Mouse (Mus musculus) c-Kit-negative CD71-positive TER-119-positive erythroid progenitor cells, embryonic 14.5 days (primary cell): ENCODE measurements around the gene Best2.

Source experiments
- DNase-seq: peaks from one replicate; pipeline ENCODE4 v3.0.0-alpha.2; 2013; ENCODE audit warnings: low read depth, low spot score

The Best2 gene

DNA sequence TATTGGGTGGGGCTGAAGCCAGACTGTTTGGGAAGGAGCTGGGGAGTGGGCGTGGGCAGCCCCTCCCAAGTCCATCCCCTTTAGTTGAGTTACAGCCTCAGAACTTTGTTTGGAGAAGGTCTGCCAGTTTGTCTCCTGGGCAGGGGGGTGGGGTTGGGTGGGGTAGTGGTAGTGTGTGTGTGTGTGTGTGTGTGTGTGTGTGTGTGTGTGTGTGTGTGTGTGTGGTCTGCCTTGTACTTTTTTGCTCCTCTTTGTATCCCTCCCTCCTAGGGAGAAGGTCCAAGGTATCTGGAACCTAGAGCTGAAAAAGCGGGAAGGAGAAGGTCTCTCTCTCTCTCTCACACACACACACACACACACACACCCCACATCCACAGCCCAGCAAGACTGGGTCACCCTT, at the start of gene Best2:
Best2 (minus strand) TSS at position 101 of the 400 bp plus-strand sequence.
- DNase-seq = no peak

DNA sequence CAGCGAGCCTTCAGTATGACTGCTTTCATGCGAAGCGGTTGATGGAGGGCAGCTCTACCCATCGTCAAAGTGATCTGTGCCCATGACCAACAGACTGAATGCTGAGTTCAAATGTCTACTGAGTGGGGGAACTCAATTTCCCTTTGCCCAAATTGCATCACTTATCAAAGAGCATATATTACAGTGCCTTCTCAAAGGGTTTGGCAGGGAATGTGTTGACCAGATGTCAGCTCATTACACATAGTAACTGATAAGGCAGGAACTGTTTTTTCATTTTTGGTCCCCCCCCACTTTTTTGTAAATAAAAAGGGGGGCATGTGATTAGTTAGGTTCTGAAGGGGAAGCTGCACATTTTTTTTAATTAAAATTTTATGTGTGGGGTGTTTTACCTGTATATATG, 48.3 kb upstream of the Best2 start:
- DNase-seq = no peak

DNA sequence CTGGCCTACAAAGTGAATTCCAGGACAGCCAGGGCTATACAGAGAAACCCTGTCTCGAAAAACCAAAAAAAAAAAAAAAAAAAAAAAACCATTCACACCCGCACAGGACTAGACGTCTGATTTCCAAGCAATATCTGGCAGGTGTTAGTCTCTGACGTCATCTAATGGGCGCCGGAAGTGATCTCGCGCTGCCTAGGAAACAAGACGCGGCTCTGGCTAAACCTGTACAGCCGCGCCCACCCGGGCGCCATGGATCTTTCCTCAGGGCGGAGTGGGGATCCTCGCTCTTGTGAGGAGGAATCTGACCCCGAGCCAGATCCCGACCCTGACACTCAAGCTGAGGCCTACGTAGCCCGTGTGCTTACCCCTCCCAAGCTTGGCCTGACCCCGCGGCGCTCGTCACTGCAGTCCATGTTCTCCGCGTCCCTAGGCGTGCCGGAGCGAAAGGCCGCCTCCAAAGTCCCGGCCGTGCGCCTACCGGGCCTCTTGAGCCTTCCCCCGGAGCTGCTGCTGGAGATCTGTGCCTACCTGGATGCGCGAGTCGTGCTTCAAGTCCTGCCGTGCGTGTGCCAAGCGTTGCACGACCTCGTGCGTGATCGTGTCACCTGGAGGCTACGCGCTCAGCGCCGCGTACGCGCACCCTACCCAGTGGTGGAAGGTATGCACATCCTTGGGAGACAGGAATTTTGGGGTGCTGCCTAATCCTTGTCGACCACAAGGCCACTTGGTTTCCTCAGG, 45.7 kb upstream of the Best2 start, which contains the start of gene Fbxw9:
Fbxw9 (plus strand) TSS at position 177 of the 738 bp plus-strand sequence.
- peak; percentile 72 for DNase-seq

DNA sequence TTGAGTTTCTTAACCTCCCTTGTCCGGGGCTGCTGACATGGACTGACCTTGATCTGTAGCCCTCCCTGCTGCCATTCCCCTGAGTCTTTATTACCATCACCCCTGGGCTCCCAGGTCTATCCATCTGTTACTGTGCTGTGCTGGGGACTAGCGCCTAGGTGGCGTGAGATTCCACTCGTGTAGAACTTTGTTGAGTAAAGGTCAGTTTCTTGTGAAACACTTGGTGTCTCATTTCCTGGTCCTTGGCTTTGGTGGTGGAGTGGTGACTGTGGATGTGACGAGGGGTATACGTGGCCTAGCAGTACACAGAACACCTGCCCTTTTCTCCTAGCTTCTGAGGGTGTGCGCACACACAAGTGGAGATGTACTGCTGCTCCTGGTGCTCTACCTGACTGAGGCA, 43.0 kb upstream of the Best2 start:
- no peak for DNase-seq

DNA sequence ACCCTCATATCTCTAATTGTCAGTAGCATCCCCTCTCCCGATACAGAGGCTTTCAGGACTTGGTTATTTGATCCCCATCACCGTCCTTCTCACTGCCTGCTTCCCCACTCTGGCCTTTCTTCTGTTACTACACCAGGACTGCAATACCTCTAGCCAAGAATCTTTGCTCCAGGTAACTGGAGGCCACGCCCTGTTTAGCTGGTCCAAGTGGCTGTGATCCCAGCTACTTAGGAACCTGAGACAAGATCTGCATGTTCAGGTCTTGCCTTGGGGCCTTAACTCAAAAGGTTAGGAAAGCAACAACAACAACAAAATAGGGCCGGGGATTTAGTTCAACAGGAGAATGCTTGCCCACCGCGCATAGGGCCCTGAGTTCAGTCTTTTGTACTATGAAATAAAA, 29.3 kb upstream of the Best2 start:
- no peak for DNase-seq

DNA sequence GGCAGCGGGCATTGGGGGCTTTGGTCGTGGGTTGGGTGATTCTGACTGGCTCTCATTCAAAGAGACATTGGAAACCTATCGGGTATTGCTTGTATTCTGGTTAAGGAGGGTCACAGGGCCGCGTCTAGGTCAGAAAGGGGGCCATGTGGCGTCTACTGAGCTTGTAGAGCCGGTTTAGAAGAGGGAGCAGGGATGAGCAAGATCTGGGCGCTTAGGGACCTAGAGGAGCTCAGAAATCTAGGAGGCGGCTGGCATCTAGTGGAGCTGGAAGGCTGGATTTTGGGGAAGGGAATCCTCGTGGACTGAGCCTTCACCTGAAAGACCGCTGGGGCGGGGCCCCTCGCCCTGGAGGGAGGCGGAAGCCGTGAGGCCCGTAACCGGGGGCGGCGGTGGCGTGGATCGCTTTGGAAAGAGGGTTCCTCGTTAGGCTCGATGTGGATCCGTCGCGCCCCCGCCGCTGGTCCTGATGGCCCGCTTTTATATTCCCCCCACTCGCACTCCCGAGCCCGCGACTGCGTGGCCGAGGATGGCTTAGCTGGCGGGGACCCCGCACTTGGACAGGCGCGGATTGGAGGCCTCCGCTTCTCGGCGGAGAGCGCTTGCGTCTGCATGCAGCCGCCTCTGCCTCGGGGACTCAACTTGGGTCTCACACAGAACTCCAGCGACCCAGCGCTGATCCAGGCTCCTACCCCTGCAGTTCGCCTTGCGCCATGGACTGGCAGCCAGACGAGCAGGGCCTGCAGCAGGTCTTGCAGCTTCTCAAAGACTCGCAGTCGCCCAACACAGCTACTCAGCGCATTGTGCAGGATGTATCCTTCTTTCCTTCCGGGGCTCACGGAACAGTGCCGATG, 23.6 kb upstream of the Best2 start:
- DNase-seq = peak; percentile 47

DNA sequence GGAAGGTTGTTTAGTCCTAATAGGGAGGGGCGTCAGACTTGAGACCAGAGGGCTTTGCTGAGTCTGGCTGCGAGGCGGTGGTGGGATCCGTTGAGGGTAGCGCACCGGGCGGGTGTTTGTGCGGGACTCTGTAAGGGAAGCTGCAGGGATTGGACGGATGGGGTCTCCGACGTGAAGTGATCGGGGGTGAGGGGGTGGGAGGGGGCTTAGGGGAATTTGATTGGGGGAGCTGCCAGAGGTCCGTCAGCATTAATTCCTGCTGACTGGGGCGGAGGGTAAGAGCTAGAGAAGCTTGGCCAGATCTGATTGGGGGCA, 23.0 kb upstream of the Best2 start:
- no peak for DNase-seq

DNA sequence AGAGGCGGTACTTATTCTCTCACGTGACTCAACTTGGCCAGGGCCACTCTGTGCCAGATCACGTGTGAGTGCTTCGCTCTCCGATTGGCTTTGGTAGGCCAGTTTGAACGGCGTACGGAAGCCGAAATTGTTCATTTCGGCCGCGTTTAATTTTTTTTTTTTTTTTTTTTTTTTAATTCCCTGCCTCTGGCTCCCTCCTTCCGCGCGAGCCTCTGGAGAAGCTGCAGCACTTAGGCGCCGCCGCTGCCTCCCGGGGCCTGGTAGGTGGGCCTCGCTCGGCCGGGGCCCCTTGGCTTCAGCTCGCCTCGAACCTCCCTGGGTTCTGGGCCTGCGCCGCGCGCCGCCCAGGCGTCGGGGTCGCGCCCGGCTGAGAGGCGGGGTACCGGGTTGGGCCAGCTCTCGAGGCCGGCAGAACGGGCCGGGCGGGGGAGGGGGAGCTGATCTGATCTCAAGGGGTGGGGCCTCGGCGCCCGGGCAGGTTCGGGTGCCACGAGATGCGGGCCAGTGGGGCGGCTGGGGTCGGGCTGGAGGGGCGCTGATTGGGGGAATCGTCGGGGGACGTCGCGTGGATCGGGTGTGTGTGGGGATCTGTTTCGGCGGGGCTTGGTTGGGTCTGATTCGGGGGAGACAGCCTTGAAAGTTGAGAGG, 22.5 kb upstream of the Best2 start, which contains the start of gene Tnpo2:
Tnpo2 (plus strand) TSS at position 198 of the 648 bp plus-strand sequence.
- DNase-seq = peak; percentile 92

DNA sequence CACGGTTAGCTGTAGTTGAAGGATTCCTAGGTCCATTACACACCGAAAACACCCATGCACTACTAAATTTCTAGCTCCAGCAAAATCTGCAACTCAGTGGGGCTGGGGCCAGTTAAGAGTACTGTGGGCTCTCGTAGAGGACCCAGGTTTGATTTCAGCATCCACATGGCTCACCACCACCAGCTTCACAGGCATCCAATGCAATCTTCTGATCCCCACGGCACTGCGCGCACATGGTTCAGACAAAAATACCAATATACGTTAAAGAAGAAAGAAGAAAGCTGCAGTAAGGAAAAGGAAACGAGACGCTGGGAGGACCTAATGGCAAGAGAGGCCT, 22.0 kb upstream of the Best2 start:
- no peak for DNase-seq

DNA sequence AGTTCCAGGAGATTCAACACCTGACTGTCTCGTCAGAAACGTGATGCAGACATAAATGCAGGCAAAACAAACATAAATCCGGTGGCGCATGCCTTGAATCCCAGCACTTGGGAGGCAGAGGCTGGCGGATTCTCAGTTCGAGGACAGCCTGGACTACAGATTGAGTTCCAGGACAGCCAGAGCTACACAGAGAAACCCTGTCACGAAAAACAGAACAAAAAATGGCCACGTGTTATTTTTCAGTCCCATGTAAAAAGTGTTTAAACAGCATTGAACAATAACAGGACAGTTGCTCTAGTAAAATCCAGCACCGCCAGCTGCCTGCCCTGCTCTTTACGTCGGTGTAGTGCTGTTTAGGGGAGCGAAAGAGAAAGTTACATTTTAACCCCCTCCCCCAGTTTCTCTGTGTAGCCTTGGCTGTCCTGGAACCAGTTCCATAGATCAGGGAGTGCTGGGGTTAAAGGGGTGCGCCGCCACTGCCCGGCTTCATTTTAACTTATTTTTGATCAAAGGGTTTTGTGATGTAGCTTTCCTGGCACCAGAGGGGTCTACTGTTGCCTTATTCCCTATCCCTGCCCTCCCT, 21.5 kb upstream of the Best2 start:
- DNase-seq = peak; percentile 19

DNA sequence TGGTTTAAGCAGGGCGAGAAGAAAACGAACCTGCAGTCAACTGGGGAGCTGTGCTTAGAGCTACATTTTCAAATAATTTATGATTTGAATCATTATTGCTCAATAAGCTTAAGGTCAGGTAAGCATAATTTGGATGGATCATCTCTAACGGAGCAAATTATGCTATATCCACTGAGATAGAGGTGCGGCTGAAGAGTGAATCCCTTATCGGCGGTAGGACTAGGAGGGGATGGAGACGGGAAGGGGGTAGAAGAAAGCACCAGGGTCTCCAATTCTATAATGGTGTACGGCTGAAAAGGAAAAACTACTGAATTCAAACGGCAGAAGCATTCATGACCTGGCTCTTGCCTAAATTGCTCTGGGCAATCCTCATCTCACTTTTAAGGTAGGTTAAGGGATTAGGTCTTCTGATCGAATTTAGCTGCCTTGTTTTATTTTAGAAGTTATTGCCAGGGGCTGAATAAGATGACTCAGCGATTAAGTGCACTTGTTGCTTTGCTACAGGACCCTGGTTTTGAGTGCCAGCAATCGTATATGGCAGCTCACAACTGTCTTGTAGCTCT, 20.9 kb upstream of the Best2 start:
- peak; percentile 22 for DNase-seq

DNA sequence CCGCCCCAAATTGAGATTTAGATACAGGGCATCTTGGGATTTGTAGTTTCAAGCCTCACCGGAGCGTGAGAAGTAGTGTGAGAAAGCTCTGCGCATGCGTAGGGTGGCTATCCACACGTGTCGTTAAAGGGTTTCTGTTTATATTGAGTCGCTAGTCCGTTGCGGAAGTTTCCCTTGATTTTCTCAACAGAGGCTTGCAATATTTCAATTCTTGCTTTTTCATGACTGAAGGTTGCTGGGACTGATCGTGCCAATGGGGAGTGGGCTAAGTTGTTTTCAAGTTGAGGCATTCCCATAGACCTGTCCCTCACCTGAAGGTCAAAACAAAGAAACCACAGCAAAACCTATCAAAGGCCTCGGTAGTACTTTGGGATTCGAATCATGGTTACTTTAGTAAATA, 20.4 kb upstream of the Best2 start:
- DNase-seq = peak; percentile 54

DNA sequence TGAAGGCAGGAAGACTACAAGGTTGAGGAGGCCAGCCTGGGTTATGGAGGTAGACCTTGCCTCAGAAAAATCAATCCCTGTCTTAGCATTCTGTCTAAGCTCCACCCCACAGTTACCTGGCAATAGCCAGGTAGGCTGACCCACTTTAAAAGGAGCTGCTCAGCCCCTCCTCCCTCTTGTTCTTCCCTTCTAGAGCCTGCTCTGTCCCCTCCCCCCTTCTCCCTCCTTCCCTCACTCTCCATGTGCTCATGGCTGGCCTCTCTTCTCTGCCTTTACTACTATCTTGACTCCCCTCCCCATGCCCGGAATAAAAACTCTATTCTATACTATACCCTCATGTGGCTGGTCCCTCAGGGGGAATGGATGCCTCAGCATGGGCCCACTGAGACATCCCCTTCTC, 19.5 kb upstream of the Best2 start:
- no peak for DNase-seq

DNA sequence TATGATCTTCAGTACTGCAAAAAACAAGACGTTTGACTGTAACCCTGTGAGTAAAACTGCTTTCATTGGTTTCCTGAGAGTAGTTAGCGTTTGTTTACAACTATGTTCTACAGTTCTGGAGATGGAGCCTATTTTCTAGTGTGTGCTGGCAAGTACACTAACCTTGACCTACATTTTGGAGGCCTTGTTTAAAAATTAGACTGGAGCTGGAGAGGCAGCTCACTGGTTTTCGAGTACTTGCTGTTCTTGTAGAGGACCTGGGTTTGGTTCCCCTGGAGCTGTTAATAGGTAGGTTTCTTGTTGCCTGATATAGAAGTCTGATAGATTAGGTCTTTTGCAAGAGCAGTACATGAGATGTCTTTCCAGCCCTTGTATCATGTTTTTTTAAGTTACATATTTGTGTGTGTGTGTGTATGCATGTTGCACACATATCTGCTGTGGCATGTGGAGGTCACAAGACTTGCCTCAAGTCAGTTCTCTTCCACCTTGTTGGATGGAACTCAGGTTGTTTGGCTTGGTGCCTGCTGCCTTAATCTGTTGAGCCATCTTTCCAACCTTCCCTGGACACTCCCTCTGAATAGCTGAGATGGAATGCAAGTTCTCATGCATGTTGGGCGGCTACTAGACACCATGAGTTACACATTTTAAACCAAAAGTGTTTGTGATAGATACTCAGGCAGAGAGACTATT, 18.4 kb upstream of the Best2 start:
- no peak for DNase-seq

DNA sequence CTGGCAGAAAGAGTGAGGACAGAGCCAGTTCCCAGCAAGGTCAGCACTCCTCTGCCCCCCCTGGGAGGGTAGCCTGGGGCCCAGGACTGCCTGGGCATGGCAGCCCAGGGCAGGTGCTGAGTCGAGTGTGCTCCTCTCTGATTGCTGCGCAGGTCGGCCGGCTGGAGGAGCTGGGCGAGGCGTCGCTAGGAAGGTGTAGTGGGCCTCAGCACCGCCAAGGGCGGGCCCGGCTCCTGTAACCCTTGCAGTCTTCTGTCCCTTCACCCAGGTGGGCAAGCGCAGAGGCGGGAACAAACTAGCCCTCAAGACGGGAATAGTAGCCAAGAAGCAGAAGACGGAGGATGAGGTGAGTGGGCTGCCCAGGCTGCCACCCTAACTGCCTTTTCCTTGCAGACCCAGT, 14.9 kb upstream of the Best2 start:
- no peak for DNase-seq

DNA sequence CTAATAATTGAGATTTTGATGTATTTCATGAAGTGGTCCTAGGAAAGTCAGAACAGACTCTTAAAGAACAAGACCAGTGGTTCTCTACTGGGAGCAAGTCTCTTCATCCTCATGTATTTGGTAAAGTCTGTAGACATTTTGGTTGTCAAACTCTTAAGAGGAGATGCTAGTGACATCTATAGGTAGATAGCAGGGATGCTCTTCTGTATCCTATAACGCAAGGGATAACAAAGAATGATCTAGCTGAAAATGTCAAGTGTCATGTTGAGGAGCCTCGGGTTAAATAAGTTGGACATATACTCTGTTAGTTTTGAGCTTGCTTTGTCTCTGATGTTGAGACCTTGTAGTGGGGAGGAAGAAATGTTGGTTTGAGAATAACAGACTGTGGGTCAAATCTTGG, 13.6 kb upstream of the Best2 start:
- DNase-seq = no peak

DNA sequence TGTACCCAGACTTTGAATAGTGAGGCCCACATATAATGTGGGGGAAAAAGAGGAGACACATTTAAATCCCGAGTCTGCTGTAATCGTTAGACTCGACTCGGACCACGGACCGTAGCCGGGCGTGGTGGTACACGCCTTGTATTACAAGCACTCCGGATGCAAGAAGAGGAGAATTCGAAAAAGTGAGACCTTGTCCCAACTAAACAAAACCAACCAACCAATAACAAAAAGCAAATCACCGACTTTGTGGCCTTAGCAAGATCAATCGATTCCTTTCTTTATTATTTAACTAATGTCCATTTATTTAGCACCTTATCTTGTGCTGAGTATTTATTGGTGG, 13.2 kb upstream of the Best2 start:
- peak; percentile 32 for DNase-seq

DNA sequence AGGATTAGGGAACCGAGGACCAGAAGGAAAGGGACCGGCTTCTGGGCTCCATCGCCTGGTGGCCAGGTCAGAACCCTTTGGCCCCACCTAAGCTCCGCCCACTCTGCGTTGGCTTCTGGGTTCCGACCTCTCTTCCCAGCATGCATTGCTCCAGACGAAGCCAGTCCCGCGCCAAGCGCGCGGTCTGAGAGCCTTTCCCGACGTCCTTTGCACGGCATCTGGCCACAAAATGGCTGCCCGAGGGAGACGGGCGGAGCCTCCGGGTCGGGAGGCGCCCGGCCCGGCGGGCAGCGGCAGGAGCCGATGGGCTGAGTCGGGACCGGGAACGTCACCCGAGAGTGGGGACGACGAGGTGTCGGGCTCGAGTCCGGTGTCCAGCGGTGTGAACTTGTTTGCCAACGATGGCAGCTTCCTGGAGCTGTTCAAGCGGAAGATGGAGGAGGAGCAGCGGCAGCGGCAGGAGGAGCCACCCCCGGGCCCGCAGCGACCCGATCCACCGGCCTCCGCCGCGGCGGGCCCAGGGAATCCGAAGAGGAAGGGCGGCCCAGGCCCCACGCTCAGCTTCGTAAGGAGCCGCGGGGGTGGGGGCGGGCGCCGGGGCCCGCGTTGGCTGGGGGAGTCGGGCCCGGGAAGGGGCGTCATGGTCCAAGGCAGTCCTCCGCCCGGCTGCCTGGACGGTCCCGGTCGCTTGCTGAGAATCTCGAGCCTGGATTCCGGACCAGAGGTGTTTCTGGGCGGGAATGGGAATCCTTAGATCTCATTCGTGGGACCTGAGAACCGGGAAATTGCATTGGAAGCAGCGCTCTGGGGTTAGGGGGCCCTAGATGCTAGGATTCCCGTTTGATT, 12.6 kb upstream of the Best2 start, which contains the start of gene Trir:
Trir (plus strand) TSS at position 154 of the 846 bp plus-strand sequence.
- DNase-seq = peak; percentile 99

DNA sequence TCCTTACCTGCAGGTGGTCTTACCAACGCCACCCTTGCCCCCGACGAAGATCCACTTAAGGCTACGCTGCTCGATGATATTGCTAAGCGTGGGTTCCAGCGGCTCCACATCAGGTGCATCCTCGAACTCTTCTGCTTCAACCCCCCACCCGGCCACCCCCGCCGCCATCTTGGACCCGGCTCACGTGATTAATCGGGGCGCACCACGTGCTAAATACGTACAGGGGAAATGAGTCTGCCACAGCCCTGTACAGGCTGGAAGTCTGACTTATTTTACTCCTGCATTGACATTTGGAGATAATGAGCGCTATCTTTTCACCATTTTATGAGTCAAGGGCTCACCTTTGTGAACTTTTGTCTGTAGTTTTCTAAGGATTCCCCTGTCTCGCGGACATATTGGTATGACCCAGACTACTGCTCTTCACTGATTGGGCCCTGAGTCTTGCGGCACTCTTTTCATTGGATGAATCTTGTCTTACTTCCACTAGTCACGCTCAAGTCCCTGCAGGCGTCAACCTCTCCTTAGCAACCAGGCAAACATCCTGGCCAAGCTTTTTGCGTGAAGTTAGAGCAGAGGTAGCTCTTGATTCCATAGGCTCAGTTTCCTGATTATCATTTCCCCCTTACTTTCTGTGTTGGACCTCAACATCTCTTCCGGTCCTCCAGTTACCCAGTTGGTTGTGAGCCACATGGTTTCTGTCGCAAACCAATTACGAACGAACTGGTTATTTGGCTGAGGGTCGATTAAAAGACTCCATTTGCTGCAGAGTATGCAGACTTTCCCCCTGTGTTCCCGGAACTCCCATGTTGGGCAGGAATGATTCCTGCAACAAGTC, 11.0 kb upstream of the Best2 start, which contains the start of gene Asna1:
Asna1 (minus strand) TSS at position 184 of the 835 bp plus-strand sequence.
- peak; percentile 87 for DNase-seq
